Mouse (Mus musculus): ENCODE measurements around the gene Pde1a.

Gene Pde1a

DNA sequence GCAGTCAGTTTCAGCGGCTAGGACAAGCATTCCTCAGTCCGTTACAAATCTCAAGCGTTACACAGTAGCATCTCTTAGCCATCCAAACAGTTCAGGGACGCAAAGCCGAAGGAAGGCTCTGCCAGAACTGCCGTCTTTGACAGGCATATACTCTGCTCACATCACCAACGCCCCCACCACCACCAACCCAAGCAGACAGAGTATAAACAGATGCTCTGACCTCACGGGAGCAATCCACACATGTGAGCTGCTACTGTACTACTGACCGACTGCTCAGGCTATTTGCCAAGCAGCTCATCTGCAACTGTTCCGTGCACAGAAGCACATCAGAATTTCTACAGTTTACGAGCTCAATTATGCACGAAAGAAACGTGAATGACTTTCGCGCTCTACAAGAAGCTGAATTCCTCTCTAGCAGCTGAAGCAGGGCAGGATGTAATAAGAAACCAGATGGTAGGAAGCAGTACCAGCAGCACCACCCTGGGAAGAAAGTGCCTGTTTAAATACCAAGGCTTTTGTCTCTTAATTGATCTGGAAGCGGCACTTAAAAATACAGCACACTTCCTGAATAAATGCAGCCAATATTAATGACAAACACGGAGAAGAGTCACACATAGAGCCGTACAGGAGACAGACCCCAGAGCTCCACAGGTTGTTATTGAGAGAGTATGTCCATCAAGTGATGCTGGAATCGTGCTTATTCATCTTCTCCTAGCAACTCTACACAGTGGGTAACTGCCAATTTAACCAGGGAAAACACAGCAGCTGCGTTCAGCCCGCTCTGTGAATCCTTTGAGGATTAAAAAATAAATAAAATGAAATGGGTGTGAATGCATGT is at the start of gene Pde1a:
Gene Pde1a (minus strand): TSS at position 598 of the 838 bp plus-strand sequence.
- DNase-seq: no peak

DNA sequence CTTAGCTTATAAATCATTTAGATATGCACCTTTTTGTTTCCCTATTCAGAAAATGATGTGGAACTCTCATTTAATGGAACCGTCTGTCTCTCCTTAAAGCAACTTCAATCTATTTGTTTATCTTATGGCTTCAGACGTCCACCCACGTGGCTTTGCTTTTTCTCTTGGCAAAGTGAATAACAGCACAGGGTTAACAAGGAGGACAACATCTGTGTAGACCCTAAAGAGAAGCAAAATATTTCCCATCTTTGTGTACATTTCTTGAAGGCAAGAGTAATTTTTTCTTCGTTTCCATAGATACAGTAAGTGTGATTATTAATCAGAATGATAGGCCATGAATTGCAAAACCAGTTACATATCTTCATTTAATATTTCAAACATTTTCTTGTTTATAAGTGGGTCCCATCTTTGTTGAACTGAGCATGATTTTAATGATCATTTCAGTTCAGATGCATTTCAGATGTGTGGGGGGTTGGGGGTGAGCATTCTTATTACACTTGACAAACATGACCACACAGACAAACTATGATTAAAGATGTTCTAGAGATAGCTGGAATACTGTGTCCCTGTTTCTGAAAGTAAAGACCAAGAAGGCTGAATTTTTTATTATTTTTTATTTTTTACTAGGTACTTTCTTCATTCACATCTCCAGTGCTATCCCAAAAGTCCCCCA is 49.5 kb upstream of the Pde1a start:
- no peak for DNase-seq

DNA sequence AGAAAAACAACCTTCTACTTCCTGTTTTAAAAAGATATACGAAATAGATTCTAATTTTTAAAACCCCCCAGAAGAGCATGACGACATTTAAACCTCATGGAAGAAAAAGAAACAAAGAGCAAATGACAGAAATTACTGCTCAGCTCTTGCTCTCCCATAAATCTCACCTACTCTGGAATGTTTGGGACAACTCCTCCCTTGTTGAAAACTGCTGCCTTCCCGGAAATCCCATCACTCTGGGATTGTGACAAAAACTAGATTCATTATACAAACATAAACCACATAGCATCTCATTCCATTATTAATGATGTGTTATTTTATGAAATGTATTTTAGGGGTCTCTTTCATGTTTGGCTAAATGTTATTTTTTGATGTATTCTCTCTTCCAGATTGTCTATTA is 48.9 kb upstream of the Pde1a start:
- DNase-seq: no peak

DNA sequence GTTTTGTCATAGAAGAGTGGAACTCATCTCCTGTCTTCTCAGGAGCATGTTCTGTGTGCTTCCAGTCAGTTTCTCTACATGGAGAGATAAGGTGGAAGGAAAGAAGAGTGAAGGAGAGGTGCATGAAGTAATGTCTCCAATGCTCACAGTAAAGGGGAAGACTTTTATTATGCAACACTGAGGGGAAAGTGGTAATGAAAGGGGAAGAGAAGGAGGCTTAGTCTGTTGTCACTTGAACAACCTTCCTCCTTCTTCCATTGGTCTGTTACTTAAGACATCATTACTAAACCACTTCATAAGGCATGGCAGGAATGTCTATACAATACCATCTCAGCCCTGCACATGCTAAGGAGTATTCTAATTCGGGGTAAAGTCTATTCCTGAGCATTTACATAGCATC is 38.8 kb upstream of the Pde1a start:
- DNase-seq: no peak

DNA sequence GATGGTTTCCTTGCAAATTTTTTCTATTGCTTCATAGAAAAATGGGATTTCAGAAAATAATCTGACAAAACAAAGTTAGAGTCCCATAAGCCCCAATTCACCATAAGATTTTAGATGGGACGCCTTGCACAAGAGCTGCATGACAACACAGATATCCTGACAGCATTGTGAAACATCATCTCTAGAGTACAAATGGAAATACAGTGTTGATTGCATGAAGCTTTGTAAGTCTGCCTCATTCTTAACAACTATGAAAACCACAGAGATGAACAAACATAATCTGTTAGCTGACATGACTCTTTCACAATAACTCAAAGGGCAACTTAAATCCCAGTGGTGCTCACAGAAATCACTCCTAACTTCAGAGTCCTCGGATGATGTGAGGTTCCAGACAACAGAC is 29.5 kb upstream of the Pde1a start:
- no peak for DNase-seq

DNA sequence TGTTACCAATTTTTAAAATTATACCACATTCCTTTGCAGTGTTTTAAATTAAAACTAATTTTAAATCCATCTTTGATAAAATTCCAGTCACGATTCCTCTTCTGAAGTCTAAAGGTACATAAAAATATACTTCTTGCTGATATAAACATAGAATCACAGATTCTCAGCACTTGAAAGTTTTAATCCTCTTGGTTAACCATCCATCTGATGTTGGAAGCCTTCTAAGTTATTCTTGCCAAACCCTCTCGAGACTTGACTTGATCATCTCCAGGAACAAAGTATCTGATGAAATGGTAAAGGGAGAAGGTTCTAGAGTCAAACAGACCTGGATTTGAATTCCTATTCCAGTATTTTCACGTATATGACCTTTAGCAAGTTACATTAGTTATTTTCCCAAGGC is 28.9 kb upstream of the Pde1a start:
- no peak for DNase-seq

DNA sequence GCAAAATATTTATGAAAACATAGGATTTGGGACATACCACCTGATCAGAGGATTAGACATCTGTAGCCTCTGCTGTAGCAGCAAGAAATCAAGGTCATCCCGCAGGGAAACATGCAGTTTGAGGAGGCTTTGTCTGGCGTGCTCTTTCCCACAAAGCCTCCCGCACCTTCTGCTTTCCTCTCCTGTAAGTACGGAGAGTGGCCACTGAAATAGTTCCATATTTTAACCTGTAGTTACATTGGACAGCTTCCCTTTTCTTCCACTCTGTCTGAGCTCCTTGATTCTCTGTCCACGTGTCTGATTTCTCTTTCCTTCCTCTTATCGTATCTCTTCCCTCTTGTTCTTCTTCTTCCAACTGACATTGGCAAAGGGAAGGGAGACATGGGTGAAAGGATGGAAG is 20.8 kb upstream of the Pde1a start:
- no peak for DNase-seq

DNA sequence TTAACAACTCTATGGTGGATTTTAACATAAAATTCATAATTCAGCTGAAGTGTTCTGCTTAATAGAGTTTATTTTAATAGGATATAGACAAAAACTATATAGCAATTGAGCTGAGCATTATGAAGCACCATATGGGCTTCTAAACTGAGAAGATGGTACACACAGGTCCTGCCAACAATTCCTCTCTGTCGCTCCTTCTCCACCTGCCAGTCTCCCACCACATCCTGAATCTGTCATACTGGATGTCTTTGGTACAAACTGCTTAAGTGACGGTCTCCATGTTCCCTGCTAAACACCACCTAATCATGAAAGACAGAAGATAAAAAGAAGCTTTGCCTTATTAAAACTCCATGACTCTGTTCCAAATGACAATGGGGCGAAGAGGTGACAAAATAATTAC is 20.1 kb upstream of the Pde1a start:
- DNase-seq: no peak

DNA sequence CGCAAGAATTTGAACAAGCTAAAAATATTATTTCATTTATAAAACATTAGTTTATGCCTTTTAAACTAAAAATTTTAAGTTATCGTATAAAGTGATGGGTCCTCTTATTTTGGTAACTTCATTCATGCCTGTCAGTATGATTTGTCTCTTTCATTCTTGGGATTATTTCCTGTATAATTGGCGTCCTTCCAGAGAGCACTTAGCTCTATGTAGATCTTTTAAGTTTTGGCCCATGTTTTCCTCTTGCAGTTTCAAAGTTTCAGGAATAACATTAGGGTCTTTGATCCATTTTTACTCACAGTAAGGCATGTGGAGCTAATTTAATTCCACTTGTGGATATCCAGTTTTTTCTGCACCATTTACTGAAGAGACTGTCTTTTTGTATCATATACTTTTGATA is 5.8 kb upstream of the Pde1a start:
- DNase-seq: no peak

DNA sequence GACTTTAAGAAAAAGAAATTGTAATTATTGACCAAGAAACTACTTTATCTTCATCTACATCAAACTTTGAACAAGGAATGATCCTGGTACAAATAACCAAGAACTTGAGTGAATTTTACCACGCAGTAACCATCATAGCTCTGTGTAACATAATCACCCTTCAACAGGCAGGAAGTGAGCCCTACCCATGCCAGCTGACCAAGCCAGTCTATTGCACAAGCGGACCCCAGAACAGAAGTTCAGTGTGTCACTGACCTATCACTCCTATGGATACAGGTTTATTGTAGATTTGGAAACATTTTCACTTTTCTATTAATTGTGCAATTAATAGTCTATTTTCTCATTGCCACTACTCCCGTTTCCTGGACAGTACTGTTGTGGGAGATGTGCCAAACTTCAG is 3.4 kb upstream of the Pde1a start:
- DNase-seq: no peak

DNA sequence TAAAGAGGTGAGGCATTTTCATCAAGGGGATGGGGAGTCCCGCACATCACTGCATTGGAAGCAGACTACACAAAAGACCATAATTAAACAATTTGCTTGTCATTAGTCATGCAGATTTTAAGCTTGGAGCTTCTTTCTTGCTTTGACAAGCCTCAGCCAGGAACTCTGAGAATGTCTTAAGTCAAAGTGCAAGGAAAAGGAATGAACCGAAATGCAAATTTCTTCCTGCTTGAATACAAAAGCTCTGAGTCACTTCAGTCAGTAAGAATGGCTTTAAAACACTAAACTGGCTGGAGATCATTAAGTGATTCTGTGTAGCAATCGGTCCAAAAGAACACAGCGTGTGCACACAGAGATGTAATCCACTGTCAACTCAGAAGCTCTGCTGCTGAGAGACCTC is 2.6 kb downstream of the Pde1a start:
- no peak for DNase-seq

DNA sequence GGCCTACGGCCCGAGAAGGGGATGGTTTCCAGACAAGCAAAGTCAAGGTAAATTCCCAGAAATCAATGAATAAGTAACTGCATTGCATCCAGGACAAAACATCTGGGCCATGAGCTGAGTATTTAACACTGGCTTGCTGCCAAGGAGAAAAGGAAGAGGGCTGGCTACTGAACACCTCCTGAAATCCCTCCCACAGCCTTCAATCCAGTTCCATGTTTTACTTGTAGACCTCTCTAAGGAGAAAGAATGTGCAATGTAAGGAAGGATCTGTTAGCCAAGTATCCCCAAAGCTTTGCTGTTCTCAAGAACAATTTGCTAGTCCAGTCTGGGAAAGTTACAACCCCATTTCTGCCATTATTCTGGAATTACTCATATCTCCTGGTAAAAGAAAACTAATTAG is 42.4 kb downstream of the Pde1a start:
- no peak for DNase-seq

DNA sequence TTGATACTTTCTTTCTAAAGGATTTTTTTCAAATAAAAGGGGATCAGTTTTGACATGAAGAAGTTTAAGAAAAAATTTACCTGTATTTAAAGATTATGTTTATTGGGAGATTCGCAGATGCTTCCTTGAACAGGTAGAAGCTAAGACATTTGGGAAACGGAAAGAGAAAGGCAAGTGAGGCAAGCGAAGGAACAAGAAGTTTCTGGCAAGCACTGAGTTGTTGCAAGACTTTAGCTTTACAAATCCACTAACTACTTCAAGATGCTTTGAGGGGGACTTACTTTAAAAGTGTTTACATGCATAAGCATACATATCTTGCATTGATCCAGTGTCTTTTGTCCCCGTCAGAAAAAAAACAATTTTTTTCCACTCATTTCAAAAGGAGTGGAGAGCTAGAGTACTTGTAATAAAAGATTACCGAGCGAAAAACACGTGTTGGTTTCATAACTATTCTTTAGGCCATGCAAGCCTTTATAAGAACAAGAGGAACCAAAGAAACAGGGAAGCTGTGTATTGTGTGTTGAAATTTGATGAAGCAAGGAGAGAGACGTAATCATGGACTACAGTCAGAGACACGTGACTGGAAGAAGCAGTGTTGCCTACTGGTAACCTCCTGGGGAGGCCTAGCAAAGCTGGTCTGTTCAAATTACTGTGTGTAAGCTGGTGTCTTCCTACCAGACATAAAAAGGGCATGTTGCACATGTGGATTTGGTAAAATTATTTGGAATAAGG is 49.0 kb downstream of the Pde1a start:
- DNase-seq: peak in 1 of 2 experiments; percentile 28

DNA sequence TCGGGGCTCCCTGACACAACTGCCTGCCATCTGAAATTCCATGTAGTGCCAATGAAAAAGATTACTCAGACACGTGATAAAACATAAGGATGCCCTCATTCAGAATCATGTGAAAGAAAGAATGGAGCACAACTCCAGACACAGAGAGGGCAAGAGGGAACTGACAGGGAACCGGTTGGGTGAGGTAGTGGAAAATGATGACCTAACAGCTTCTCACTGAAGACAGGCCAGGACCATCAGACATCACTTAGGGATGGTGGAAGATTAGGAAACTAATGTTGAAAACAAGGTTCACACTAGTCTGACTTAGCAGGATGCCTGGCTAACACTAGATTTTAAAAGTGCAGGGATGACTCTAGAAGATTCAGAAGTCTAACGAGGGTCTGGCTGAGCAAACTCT is 49.6 kb downstream of the Pde1a start:
- DNase-seq: no peak

DNA sequence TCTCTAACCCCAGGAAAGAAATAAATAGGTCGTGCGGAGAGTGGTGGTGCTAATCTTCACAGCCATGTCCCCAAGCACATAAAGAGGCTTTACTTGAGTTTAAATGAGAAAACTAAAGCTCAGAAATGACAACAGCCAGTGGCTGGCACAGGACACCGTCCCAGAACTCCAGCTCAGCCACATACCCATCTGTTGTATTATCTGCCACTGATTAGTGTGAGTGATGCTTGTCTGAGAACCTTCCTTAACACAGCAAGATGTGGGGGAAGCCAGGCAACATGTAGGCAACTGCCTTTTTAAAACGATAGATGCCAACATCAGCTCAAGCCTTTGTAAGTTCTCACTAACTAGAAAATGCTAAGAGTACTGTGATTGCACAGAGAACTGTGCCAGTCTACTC is 52.9 kb downstream of the Pde1a start:
- no peak for DNase-seq

DNA sequence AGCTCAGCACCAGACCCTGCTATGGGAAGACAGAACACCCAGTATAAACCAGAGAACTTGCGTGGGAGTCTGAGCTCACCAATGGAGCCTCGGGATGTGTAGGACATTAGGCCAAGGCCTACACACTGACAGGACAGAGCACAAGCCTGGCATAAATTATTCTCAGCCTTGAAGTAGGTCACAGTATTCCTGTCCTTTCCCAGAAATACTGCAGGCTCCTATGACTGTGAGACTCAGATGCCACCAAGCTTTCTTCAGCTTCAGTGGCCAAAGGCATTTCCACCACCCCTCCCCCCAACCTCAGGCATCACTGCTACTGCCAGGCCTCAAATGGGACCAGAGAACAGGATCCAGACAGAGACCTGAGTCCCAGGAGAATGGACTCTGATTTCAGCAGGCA is 54.7 kb downstream of the Pde1a start:
- DNase-seq: no peak

DNA sequence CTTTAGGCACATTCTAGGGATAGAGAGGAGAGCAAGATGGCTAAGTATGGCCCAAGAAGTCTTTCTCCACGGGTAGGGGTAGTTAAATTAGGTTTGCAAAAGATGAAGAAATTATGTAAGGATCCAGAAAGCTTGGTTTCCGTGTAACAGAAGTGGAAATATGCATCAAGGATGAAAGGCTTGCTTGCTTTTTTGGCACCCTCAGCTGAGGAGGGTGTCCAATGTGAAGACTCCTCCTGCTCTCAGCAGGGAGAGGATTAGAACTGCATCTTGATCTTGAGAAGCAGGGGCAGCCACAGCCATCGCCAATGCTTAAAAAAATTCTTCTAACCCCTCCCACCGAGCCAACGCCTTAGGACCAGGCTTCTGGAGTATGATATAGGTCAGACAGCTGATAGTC is 55.2 kb downstream of the Pde1a start:
- DNase-seq: no peak

DNA sequence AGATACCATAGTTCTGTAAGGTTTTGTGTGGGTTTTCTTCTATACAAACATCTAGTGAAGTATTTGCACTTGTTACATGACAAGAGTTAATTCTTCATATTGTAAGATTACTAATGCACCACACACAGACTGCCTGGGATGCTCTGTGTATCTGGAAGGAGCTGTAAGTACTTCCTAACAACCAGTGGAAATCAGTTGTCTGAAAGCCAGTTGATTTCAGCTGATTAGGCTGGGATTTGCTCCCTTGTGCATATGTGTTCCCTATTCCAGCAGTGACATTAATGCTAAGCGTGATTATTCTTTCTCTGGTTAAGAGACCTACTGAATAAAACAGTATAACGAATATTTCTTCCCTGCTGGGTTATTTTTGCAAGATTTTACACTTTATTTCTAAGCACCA is 55.8 kb downstream of the Pde1a start:
- DNase-seq: no peak

DNA sequence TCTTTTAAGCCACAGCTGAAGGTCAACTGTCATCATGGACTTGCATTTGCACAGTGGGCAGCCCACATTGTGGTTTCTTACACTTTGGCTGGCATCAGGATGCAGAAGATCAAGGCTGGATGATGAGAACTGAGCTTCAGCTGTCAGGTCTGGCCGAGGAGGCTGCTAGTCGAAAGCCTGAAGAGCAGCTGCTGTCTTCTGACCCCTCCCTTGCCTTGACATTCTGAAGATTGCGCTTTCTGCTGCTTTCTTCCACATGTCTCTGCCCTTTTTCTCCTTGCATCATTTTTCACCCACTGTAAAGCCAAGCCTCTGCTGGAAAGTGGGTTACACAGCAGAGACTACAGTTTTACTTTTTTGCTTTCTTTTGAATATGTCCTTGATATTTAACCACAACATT is 59.5 kb downstream of the Pde1a start:
- DNase-seq: no peak

DNA sequence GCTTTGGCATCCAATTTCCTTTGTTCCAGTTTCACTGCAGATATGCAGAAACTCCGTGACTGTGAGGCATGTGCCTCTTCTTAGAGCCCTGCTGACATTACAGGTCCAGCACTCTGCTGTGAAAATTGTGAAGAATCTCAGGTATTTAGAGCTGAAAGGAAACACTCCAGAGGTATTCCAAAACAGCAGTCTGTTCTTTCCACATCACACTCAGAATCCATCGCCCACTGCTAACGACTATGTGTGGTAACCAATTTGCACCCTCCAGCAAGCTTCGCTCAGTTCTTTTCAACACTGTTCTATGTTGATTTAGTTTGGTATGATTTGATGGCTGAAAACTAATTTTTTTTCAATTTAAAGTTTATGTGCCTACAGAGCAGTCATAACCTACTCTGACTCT is 62.8 kb downstream of the Pde1a start:
- DNase-seq: no peak

DNA sequence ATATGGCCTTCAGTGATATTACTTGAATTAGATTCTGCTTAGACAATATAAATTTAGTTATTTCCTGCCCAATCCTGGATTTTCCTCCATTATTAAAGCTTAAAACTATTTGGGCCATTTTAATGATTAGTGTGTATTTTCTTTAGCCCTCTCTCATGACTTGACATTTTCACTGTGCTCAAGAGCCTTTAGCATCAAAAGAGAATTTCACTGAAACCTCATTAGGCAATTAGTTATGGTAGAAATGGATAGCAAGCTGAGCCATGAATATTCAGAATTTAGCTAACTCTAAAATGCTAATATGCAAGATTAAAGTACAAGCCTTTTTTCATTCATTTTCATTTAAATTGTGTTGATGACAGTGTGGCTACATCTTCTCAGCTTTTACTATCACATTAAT is 73.2 kb downstream of the Pde1a start:
- DNase-seq: no peak

DNA sequence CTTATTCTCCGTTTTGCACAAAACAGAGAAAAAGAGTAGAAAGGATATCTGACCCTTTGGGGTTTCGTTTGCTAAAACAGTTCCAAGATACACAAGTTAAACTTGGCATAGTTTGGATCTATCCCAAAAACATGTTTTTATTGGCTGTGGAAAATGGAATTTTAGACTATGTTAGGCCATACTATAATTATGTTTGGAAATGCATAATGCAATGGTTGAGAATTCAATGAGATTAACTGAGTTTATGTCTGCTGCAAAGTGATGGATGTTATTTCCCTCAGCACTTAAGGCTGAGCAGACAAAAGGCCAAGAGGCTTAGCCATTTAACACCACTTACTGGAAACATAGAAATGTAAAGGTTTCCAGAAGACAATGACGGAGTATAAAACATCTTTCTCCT is 75.2 kb downstream of the Pde1a start:
- no peak for DNase-seq

DNA sequence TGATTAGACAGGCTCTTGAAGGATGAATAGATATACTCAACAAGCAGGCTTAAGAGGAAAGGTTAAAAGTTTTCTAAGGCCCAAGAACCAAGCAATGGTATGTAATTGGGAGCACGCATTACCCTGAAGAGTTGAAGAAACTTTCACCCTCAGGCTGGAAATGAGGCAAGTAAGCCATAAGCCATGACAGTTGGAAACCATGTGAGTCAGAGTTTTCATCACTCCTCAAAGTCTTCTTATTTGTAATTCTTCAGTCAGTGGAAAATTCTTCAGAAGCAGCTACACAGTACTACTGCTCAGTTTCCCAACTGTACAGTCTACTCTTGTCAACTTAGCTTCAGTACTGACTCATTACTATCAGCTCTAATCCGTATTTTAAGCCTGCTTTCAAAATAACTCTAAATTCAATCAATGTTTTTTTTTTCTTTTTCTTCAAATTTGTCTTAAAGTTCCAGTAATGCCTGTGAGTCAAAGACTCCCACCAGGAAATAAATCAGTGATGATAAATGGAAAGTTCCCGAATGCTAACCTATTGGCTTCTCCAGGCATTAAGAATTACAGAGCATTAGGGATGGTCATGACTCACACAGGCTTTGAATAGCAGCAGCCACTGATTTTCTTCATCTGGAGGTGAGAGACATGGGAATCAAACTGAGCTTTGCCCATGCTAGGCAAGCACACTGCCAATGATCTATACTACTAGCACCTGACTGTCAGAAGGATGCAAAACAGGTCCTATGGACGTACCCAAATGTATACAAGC is 82.3 kb downstream of the Pde1a start:
- DNase-seq: no peak
